Mouse (Mus musculus) embryonic facial prominence, embryonic 11.5 days (tissue): ENCODE measurements around the gene Comt. TPM values are rescaled to one million over a fixed set of nuclear protein-coding genes. Genes with fewer than 3 reads are reported as not detected.

Source experiments
- microRNA-seq: library from miRNA; unstranded; fragments of <30 nt; microRNA quantifications from one replicate; pipeline ENCODE4, GENCODE M21; 2016; ENCODE audit warnings: borderline number of aligned reads
- polyA plus RNA-seq: library from polyadenylated mRNA; unstranded; fragments of >200 nt; fragmentation: Nextera tagmentation; extraction: Ambion mirVana; gene quantifications from 2 replicates; pipeline ENCODE4 v1.2.1, GENCODE M21; 2014

Gene Comt
- polyA plus RNA-seq, 1 experiment from 2014 or later = 47.4 TPM

Small RNA genes within 50 kb of the gene (microRNA-seq; reads per million reads assigned to microRNA genes)
- gene Gm26219 = not detected

Other genes with a start within 250 kb of the Comt start
- gene Ccdc188, start 209.0 kb downstream of the Comt start, polyA plus RNA-seq = not detected in 2 replicates
- gene Zdhhc8, start 191.7 kb downstream of the Comt start, polyA plus RNA-seq = 9.3 and 11.6 TPM in 2 replicates
- 83.6 and 102 TPM in 2 replicates for gene Trmt2a, start 178.2 kb downstream of the Comt start, polyA plus RNA-seq
- gene Ranbp1, start 178.1 kb downstream of the Comt start, polyA plus RNA-seq = 1,220 and 1,409 TPM in 2 replicates
- gene Gm49776, start 168.5 kb downstream of the Comt start, polyA plus RNA-seq = 0.94 and 2.7 TPM in 2 replicates
- 31.3 and 32.2 TPM in 2 replicates for gene Dgcr8, start 137.6 kb downstream of the Comt start, polyA plus RNA-seq
- 20.4 and 27.9 TPM in 2 replicates for gene Tango2, start 78.7 kb downstream of the Comt start, polyA plus RNA-seq
- 26.6 and 28.1 TPM in 2 replicates for gene Arvcf, start 78.7 kb downstream of the Comt start, polyA plus RNA-seq
- 15.8 and 15.9 TPM in 2 replicates for gene Txnrd2, start 468 bp downstream of the Comt start, polyA plus RNA-seq
- 13.2 and 15.6 TPM in 2 replicates for gene Gnb1l, start 71.9 kb upstream of the Comt start, polyA plus RNA-seq
- 3.5 and 3.7 TPM in 2 replicates for gene Rtl10, start 72.0 kb upstream of the Comt start, polyA plus RNA-seq
- 6.3 and 6.8 TPM in 2 replicates for gene Tbx1, start 163.8 kb upstream of the Comt start, polyA plus RNA-seq
- gene Gp1bb, start 195.6 kb upstream of the Comt start, polyA plus RNA-seq = 5.8 and 6.4 TPM in 2 replicates
- 1.1 and 3.0 TPM in 2 replicates for gene Gm49601, start 199.6 kb upstream of the Comt start, polyA plus RNA-seq
- gene Sept5, start 203.1 kb upstream of the Comt start, polyA plus RNA-seq = 33.7 and 39.9 TPM in 2 replicates